Mouse (Mus musculus) WW6 (cell line): ENCODE results near the gene Olfr1163.
"Not testable (repeated sequence)": the region's sequence is repeated elsewhere in the genome, so short reads cannot be mapped to it uniquely, and the experiment has no call there.

Experiments
- DNase-seq: peaks from one replicate; pipeline ENCODE4 v3.0.0-alpha.2; 2013; ENCODE audit warnings: low read depth, low spot score

Gene Olfr1163

GRCm38 (mm10) chr2:88071730-88072129, at the start of gene Olfr1163:
Gene Olfr1163, minus strand, starts transcription at chr2:88071830.
- DNase-seq, result no peak

GRCm38 (mm10) chr2:88093866-88094265, 22.2 kb upstream of the Olfr1163 start, which contains the start of gene Olfr1164:
Gene Olfr1164, minus strand, starts transcription at chr2:88093966.
- DNase-seq, result no peak

GRCm38 (mm10) chr2:88063587-88063986, 8.0 kb downstream of the Olfr1163 start:
- DNase-seq, result no peak

- no peak for DNase-seq
These were observed 20.6 kb downstream of the Olfr1163 start, which contains the start of gene Olfr1162 for GRCm38 (mm10) chr2:88051029-88051428. Gene Olfr1162, minus strand, starts transcription at chr2:88051129.

- no peak for DNase-seq
These were observed 34.0 kb downstream of the Olfr1163 start, which contains the start of gene Olfr73 for GRCm38 (mm10) chr2:88037599-88037998. Gene Olfr73, minus strand, starts transcription at chr2:88037699.

GRCm38 (mm10) chr2:88022474-88022873, 49.2 kb downstream of the Olfr1163 start, which contains the start of gene Olfr1161:
Gene Olfr1161, plus strand, starts transcription at chr2:88022774.
- not testable (repeated sequence) for DNase-seq
